Mouse (Mus musculus) cerebellum, adult 9-10 months (tissue): ENCODE measurements around the gene Cnksr3.

ENCODE experiments used
- DNase-seq: peaks from one replicate; pipeline ENCODE4 v3.0.0; 2022

Cnksr3 gene

GRCm38 (mm10) chr10:7196668-7197400 lies 15.2 kb downstream of the Cnksr3 start:
- no peak for DNase-seq

- no peak for DNase-seq
These were observed 16.1 kb downstream of the Cnksr3 start for GRCm38 (mm10) chr10:7195927-7196326.

GRCm38 (mm10) chr10:7191721-7192413 lies 20.2 kb downstream of the Cnksr3 start:
- no peak for DNase-seq

- DNase-seq, result no peak
These were observed 22.8 kb downstream of the Cnksr3 start for GRCm38 (mm10) chr10:7189194-7189593.

- DNase-seq, result no peak
These were observed 24.2 kb downstream of the Cnksr3 start for GRCm38 (mm10) chr10:7187881-7188280.

- peak; percentile 68 for DNase-seq
These were observed 25.0 kb downstream of the Cnksr3 start for GRCm38 (mm10) chr10:7186992-7187391.

GRCm38 (mm10) chr10:7186018-7186417 lies 26.0 kb downstream of the Cnksr3 start:
- no peak for DNase-seq

- no peak for DNase-seq
These were observed 28.8 kb downstream of the Cnksr3 start for GRCm38 (mm10) chr10:7183171-7183631.

- DNase-seq, result peak; percentile 84
These were observed 29.4 kb downstream of the Cnksr3 start for GRCm38 (mm10) chr10:7182555-7183170.

- DNase-seq, result no peak
These were observed 31.7 kb downstream of the Cnksr3 start for GRCm38 (mm10) chr10:7180296-7180695.

GRCm38 (mm10) chr10:7178571-7178970 lies 33.5 kb downstream of the Cnksr3 start:
- DNase-seq, result no peak

- DNase-seq, result no peak
These were observed 35.7 kb downstream of the Cnksr3 start for GRCm38 (mm10) chr10:7176205-7176910.

GRCm38 (mm10) chr10:7174480-7174879 lies 37.6 kb downstream of the Cnksr3 start:
- no peak for DNase-seq

GRCm38 (mm10) chr10:7173098-7173497 lies 38.9 kb downstream of the Cnksr3 start:
- DNase-seq, result no peak

- no peak for DNase-seq
These were observed 41.6 kb downstream of the Cnksr3 start for GRCm38 (mm10) chr10:7170434-7170833.

- no peak for DNase-seq
These were observed 49.0 kb downstream of the Cnksr3 start for GRCm38 (mm10) chr10:7163031-7163430.

- DNase-seq, result peak; percentile 71
These were observed 53.0 kb downstream of the Cnksr3 start for GRCm38 (mm10) chr10:7159061-7159511.

GRCm38 (mm10) chr10:7158285-7159060 lies 53.6 kb downstream of the Cnksr3 start:
- DNase-seq, result peak; percentile 74

GRCm38 (mm10) chr10:7154877-7155276 lies 57.2 kb downstream of the Cnksr3 start:
- DNase-seq, result peak; percentile 65

GRCm38 (mm10) chr10:7152926-7153325 lies 59.1 kb downstream of the Cnksr3 start:
- DNase-seq, result no peak

GRCm38 (mm10) chr10:7149671-7150595 lies 62.1 kb downstream of the Cnksr3 start:
- DNase-seq, result peak; percentile 70
